Mouse (Mus musculus) cerebellum, postnatal 25 days (tissue): ENCODE data around the gene Gm21586.
"Not testable (repeated sequence)": the region's sequence is repeated elsewhere in the genome, so short reads cannot be mapped to it uniquely, and the experiment has no call there.

Experiments
- DNase-seq, 2 experiments: peaks; one replicate each; pipeline ENCODE4 v3.0.0; 2021; ENCODE audit warnings: mixed read lengths in 2 of 2

The Gm21586 gene

DNA sequence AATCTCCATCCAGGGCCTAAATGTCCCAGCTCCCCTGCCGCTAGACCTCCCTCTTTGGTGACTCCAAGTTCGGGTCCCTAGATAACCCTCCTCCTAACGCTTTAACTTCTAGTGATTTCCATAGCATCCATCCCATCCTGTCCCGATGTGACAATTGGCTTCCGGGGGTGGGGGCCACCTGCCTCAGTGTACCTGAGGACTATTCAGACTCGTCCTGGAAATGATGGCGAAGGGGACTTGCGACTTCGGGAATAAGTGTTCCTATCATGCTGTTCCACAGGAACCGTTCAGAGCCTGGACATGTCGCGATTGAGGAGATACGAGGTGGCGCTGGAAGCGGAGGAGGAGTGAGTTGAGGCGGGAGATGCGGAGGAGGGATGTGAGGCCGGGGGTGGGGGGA, at the start of gene Gm21586:
Gm21586 (plus strand) TSS at position 301 of the 400 bp plus-strand sequence.
- DNase-seq, result not testable (repeated sequence)

DNA sequence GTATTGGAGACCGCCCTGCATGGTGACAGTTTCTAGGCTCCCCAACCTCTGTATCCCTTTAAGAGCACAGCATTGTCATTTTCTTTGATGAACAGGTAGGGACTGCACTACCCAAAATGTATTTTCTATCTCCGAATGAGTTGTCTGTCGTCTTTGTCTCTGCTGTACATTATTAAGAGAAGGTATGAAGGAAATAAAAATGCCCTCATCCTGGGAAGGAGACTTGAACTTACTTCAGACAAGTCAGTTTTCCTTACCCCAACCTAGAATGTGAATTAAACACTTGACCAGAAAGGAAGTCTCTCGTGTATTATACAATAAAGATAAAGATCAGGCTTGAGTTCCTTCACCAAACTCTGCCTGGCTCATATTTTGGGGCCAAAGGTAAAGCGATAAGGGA, 27.3 kb downstream of the Gm21586 start, which contains the start of gene Gm2163:
Gm2163 (plus strand) TSS at position 301 of the 400 bp plus-strand sequence.
- DNase-seq, result not testable (repeated sequence)
